Mouse (Mus musculus): Measurements from ENCODE around the gene Mapk1.

DNA sequence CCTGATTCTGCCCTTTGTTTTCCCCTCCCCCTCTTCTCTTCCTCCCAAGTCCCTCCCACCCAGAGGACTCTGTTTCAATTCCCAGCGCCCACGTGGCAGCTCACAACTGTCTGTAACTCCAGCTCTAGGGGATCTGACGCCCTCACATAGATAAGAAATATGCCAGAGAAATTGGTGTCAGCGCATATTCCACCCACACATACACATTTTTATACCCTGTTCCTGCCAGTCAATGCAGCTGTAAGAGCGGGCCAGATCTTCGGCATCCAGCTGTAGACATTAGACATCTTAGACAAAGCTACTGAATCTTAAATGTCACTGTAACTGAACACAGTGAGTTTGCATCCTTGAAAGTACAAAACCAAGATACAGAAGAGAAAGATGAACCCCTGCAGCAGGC is 23.3 kb upstream of the Mapk1 start:
- TF ChIP-seq CTCF (IDR thresholded peaks at IDR 0.05; ENCODE audit: low read depth, low read length) = no peak
- no peak for TF ChIP-seq POLR2A (IDR thresholded peaks at IDR 0.05; ENCODE audit: extremely low read depth, insufficient read depth, low read length)

Measured in liver, adult 2 months (tissue).